Mouse (Mus musculus) heart, embryonic 12.5 days (tissue): ENCODE measurements around the gene Hdgf. TPM values are rescaled to one million over a fixed set of nuclear protein-coding genes. Genes with fewer than 3 reads are reported as not detected.
A peak's percentile ranks its signal among the peaks of the same experiment; 100 is the strongest.

ENCODE experiments used
- ATAC-seq: fragments of 200-750 bp; cut with Nextera tagmentation; 2 replicates; pipeline ENCODE4 v1.8.0; 2017; ENCODE audit warnings: moderate TSS enrichment, moderate library complexity; ENCODE audit not compliant: insufficient number of reproducible peaks, low FRiP score
- H3K27ac ChIP-seq: fragments of 300-500 bp; sonication (generic); 2 replicates; pipeline ENCODE4 v1.5.1; 2016; ENCODE audit warnings: mild to moderate bottlenecking, moderate library complexity; ENCODE audit not compliant: poor library complexity, severe bottlenecking
- H3K27me3 ChIP-seq: fragments of 300-500 bp; sonication (generic); replicated peaks from 2 replicates; pipeline ENCODE4 v1.6.1; 2016; ENCODE audit warnings: mild to moderate bottlenecking, moderate library complexity
- H3K36me3 ChIP-seq: fragments of 300-500 bp; sonication (generic); 2 replicates; pipeline ENCODE4 v1.6.1; 2016; ENCODE audit warnings: mild to moderate bottlenecking, moderate library complexity
- H3K4me1 ChIP-seq: fragments of 300-500 bp; sonication (generic); replicated peaks from 2 replicates; pipeline ENCODE4 v1.6.1; 2016; ENCODE audit warnings: mild to moderate bottlenecking
- H3K4me2 ChIP-seq: fragments of 300-500 bp; sonication (generic); 2 replicates; pipeline ENCODE4 v1.6.1; 2016; ENCODE audit warnings: mild to moderate bottlenecking, moderate library complexity
- H3K4me3 ChIP-seq: fragments of 300-500 bp; sonication (generic); 2 replicates; pipeline ENCODE4 v1.5.1; 2016; ENCODE audit warnings: mild to moderate bottlenecking
- H3K9ac ChIP-seq: fragments of 300-500 bp; sonication (generic); 2 replicates; pipeline ENCODE4 v1.6.1; 2016; ENCODE audit warnings: mild to moderate bottlenecking, moderate library complexity
- H3K9me3 ChIP-seq: fragments of 300-500 bp; sonication (generic); replicated peaks from 2 replicates; pipeline ENCODE4 v1.6.1; 2016; ENCODE audit warnings: mild to moderate bottlenecking, moderate library complexity
- WGBS: fragments of 180-500 bp; shearing (Covaris S2); methylation state at CpG from one replicate; pipeline ENCODE4 v1.1.7; 2016; 5-methylcytosine and 5-hydroxymethylcytosine counted together
- polyA plus RNA-seq: library from polyadenylated mRNA; unstranded; fragments of >200 nt; fragmentation: Nextera tagmentation; extraction: Ambion mirVana; gene quantifications from 2 replicates; pipeline ENCODE4 v1.2.1, GENCODE M21; 2016

Hdgf gene
- polyA plus RNA-seq, 1 experiment from 2014 or later, result 177 TPM

GRCm38 (mm10) chr3:87909874-87910273 lies 3.8 kb downstream of the Hdgf start:
- WGBS, result 10% methylated on average over 4 of the region's 4 CpGs
- Histone ChIP-seq H3K4me2 (peak overlapping the region; percentile 94), H3K27ac (peak overlapping the region; percentile 95), H3K9me3 (no peaks in the 10 kb centered on the region), H3K4me1 (peaks cover 46% of the 10 kb centered on the region), H3K27me3 (no peaks in the 10 kb centered on the region), H3K9ac (peak overlapping the region; percentile 65), H3K4me3 (peak overlapping the region; percentile 50), H3K36me3 (peaks cover 21% of the 10 kb centered on the region)
- ATAC-seq, result no peak

GRCm38 (mm10) chr3:87910573-87911141 lies 4.5 kb downstream of the Hdgf start:
- Histone ChIP-seq H3K9me3 (no peaks in the 10 kb centered on the region), H3K36me3 (peaks cover 29% of the 10 kb centered on the region), H3K9ac (peak overlapping the region; percentile 65), H3K4me2 (peak overlapping the region; percentile 94), H3K4me3 (peak overlapping the region; percentile 50), H3K27me3 (no peaks in the 10 kb centered on the region), H3K27ac (peak overlapping the region; percentile 95), H3K4me1 (peaks cover 46% of the 10 kb centered on the region)
- ATAC-seq, result peak; percentile 34; the same call in 1 of the 2 replicates
- WGBS, result 9% methylated on average over 12 of the region's 12 CpGs

GRCm38 (mm10) chr3:87913491-87913890 lies 7.4 kb downstream of the Hdgf start:
- no peak overlapping the region for H3K27ac ChIP-seq
- ATAC-seq, result no peak
- WGBS, result 85% methylated on average over 7 of the region's 7 CpGs

GRCm38 (mm10) chr3:87913891-87914290 lies 7.8 kb downstream of the Hdgf start:
- Histone ChIP-seq H3K4me3 (no peak overlapping the region), H3K9me3 (no peaks in the 10 kb centered on the region), H3K27me3 (no peaks in the 10 kb centered on the region), H3K27ac (no peak overlapping the region), H3K4me1 (peaks cover 31% of the 10 kb centered on the region), H3K36me3 (peaks cover 49% of the 10 kb centered on the region), H3K9ac (no peak overlapping the region), H3K4me2 (no peak overlapping the region)
- WGBS, result 90% methylated on average over 10 of the region's 10 CpGs
- ATAC-seq, result no peak

More at GRCm38 (mm10) chr3:87913491-87913890, 7.4 kb downstream of the Hdgf start:
- Histone ChIP-seq H3K4me1 (peaks cover 35% of the 10 kb centered on the region), H3K4me2 (no peak overlapping the region), H3K9ac (no peak overlapping the region), H3K36me3 (peaks cover 49% of the 10 kb centered on the region), H3K27me3 (no peaks in the 10 kb centered on the region), H3K9me3 (no peaks in the 10 kb centered on the region), H3K4me3 (no peak overlapping the region)

- peaks cover 12% of the 10 kb centered on the region for H3K4me1 ChIP-seq
- H3K9me3 ChIP-seq, result no peaks in the 10 kb centered on the region
- H3K4me3 ChIP-seq, result no peak overlapping the region
- H3K27ac ChIP-seq, result no peak overlapping the region
- no peaks in the 10 kb centered on the region for H3K27me3 ChIP-seq
- peaks cover 52% of the 10 kb centered on the region for H3K36me3 ChIP-seq
- H3K9ac ChIP-seq, result no peak overlapping the region
- WGBS, result 97% methylated on average over 1 of the region's 1 CpGs
- no peak for ATAC-seq
- no peak overlapping the region for H3K4me2 ChIP-seq
Measured at GRCm38 (mm10) chr3:87916990-87917389, 10.9 kb downstream of the Hdgf start.

- H3K4me3 ChIP-seq, result no peak overlapping the region
- WGBS, result 91% methylated on average over 1 of the region's 1 CpGs
- no peak overlapping the region for H3K9ac ChIP-seq
Measured at GRCm38 (mm10) chr3:87918551-87918950, 12.4 kb downstream of the Hdgf start.

GRCm38 (mm10) chr3:87919336-87920108 lies 13.4 kb downstream of the Hdgf start, which contains the start of gene Mrpl24:
Gene Mrpl24, plus strand, starts transcription at chr3:87919506.
- Histone ChIP-seq H3K4me3 (peak within 1 kb of the TSS; percentile 77), H3K27me3 (no peaks in the 10 kb centered on the region), H3K4me1 (peaks cover 9% of the 10 kb centered on the region), H3K4me2 (peak within 1 kb of the TSS; percentile 90), H3K9ac (peak within 1 kb of the TSS; percentile 87), H3K36me3 (peaks cover 59% of the 10 kb centered on the region), H3K9me3 (no peaks in the 10 kb centered on the region), H3K27ac (peak within 1 kb of the TSS; percentile 81)
- under 1% methylated on average over 30 of the region's 30 CpGs for WGBS
- ATAC-seq, result peak; percentile 74

More at GRCm38 (mm10) chr3:87918551-87918950, 12.4 kb downstream of the Hdgf start:
- no peaks in the 10 kb centered on the region for H3K9me3 ChIP-seq
- no peak for ATAC-seq
- H3K27ac ChIP-seq, result no peak overlapping the region
- H3K4me2 ChIP-seq, result no peak overlapping the region; the same call in 1 of the 2 replicates
- peaks cover 9% of the 10 kb centered on the region for H3K4me1 ChIP-seq
- H3K27me3 ChIP-seq, result no peaks in the 10 kb centered on the region
- peaks cover 59% of the 10 kb centered on the region for H3K36me3 ChIP-seq

GRCm38 (mm10) chr3:87920270-87920943 lies 14.3 kb downstream of the Hdgf start:
- H3K27ac ChIP-seq, result no peak overlapping the region
- peaks cover 9% of the 10 kb centered on the region for H3K4me1 ChIP-seq
- H3K27me3 ChIP-seq, result no peaks in the 10 kb centered on the region
- H3K36me3 ChIP-seq, result peaks cover 59% of the 10 kb centered on the region
- peak overlapping the region; percentile 90 for H3K4me2 ChIP-seq
- no peaks in the 10 kb centered on the region for H3K9me3 ChIP-seq
- H3K9ac ChIP-seq, result 0 out of 2 replicates have a peak overlapping the region, but pooled peaks have one; percentile 87
- WGBS, result 59% methylated on average over 9 of the region's 9 CpGs
- H3K4me3 ChIP-seq, result peak overlapping the region; percentile 77
- no peak for ATAC-seq

- no peaks in the 10 kb centered on the region for H3K9me3 ChIP-seq
- 85% methylated on average over 7 of the region's 7 CpGs for WGBS
- no peak for ATAC-seq
- no peak overlapping the region for H3K27ac ChIP-seq
- H3K4me3 ChIP-seq, result no peak overlapping the region
- H3K36me3 ChIP-seq, result peaks cover 59% of the 10 kb centered on the region
- H3K27me3 ChIP-seq, result no peaks in the 10 kb centered on the region
- no peak overlapping the region for H3K9ac ChIP-seq
- H3K4me1 ChIP-seq, result peaks cover 16% of the 10 kb centered on the region
- H3K4me2 ChIP-seq, result no peak overlapping the region
Measured at GRCm38 (mm10) chr3:87924996-87925395, 18.9 kb downstream of the Hdgf start.

GRCm38 (mm10) chr3:87927452-87927851 lies 21.3 kb downstream of the Hdgf start:
- no peak overlapping the region for H3K9ac ChIP-seq
- no peaks in the 10 kb centered on the region for H3K27me3 ChIP-seq
- WGBS, result 91% methylated on average over 5 of the region's 5 CpGs
- ATAC-seq, result no peak
- no peak overlapping the region for H3K4me3 ChIP-seq
- no peak overlapping the region for H3K4me2 ChIP-seq
- peaks cover 22% of the 10 kb centered on the region for H3K4me1 ChIP-seq
- no peaks in the 10 kb centered on the region for H3K9me3 ChIP-seq
- H3K36me3 ChIP-seq, result peaks cover 62% of the 10 kb centered on the region
- H3K27ac ChIP-seq, result no peak overlapping the region
